9 mouse cellular contexts compared by ENCODE assay signal in the genomic region with DNA sequence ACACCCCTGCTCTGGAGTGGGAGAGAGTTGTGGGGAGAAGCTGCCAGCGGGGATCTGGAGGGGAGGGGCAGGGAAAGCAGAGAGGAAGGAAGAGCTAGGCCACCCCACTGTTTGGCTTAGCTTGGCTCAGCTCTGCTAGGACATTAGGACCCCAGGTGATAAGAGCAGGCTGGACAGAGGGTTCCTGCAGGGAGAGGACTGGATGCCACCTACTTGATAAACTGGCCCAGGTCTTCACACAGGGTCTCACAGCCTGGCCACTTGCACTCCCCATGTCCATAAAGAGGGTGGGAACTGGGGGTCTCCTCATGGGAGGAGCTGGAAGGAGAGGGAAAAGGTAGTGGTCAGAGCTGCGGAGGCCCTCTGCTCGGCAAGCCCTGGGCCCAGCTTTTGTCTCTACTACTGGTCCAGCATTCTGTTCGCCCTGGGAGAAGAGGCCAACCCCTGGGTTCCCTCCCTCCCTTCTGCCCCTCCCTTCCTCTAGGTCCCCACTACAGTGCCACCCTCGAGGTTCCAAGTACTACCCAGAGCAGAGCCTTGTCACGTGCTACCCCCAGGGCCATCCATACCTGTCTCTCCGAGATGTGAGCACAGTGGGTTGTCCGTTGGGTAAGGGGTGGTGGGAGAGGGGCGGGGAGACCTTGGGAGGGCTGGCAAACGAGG. TPM values are rescaled to one million over a fixed set of nuclear protein-coding genes. Genes with fewer than 3 reads are reported as not detected.
DNase-seq lines count a peak whose midpoint lies in the region; ATAC-seq and TF ChIP-seq lines count a peak whose summit lies in the region.
"Had no signal": no experiment of that assay in that cellular context is flagged by ENCODE, and none has a peak within 500 bp of the region (broad histone marks: within the 10 kb centered on the region; RNA-seq: fewer than 3 reads in every experiment).

No protein-coding gene starts in this region.

- peaks cover 3% of the 10 kb centered on the region; the same call in 1 of the 2 replicates for H3K27me3 ChIP-seq in kidney, embryonic 16.5 days (ENCODE audit: insufficient read depth, low read length)
- H3K27me3 ChIP-seq in embryonic facial prominence, embryonic 12.5 days, result no peaks in the 10 kb centered on the region
- H3K27me3 ChIP-seq in hindbrain, embryonic 12.5 days, result no peaks in the 10 kb centered on the region
- H3K27me3 ChIP-seq in midbrain, postnatal 0 days (ENCODE audit: insufficient read depth, low read length), result no peaks in the 10 kb centered on the region

- WGBS in kidney, embryonic 16.5 days, result 58% methylated on average over 10 of the region's 10 CpGs
- whole genome bisulfite sequencing in embryonic facial prominence, embryonic 12.5 days, result 27% methylated on average over 10 of the region's 10 CpGs
- 14% methylated on average over 9 of the region's 10 CpGs for WGBS in hindbrain, embryonic 12.5 days
- 17% methylated on average over 10 of the region's 10 CpGs for WGBS in midbrain, postnatal 0 days

- no peak overlapping the region for H3K4me2 ChIP-seq in kidney, embryonic 16.5 days (replicated peaks; ENCODE audit: low read depth, low read length)
- H3K4me2 ChIP-seq in embryonic facial prominence, embryonic 12.5 days (replicated peaks), result peak overlapping the region; percentile 27
- H3K4me2 ChIP-seq in hindbrain, embryonic 12.5 days (replicated peaks), result peak overlapping the region; percentile 55
- H3K4me2 ChIP-seq in midbrain, postnatal 0 days (ENCODE audit: low read depth, low read length, poor library complexity, severe bottlenecking), result peak overlapping the region; percentile 79

- no peak overlapping the region for H3K27ac ChIP-seq in kidney, embryonic 16.5 days (ENCODE audit: low read length)
- H3K27ac ChIP-seq in embryonic facial prominence, embryonic 12.5 days, result peak overlapping the region; percentile 78
- H3K27ac ChIP-seq in hindbrain, embryonic 12.5 days, result peak overlapping the region; percentile 84
- H3K27ac ChIP-seq in midbrain, postnatal 0 days (ENCODE audit: low read depth, low read length), result peak overlapping the region; percentile 81
- H3K27ac ChIP-seq: kidney, postnatal 0 days had no signal

- intact Hi-C loops in left cerebral cortex, postnatal 36 days (cut with DNase I), result loop anchor here (1.0 kb wide), 1 partner anchor 46 kb away; a partner anchor contains a TSS
- intact Hi-C loops in gastrocnemius, postnatal 36 days (cut with DNase I), result no loop called here

- peaks cover 24% of the 10 kb centered on the region for H3K36me3 ChIP-seq in kidney, embryonic 16.5 days (ENCODE audit: insufficient read depth, low read length)
- peaks cover 60% of the 10 kb centered on the region for H3K36me3 ChIP-seq in embryonic facial prominence, embryonic 12.5 days
- peaks cover 18% of the 10 kb centered on the region for H3K36me3 ChIP-seq in hindbrain, embryonic 12.5 days
- H3K36me3 ChIP-seq in midbrain, postnatal 0 days (ENCODE audit: insufficient read depth, low read length), result peaks cover 15% of the 10 kb centered on the region

- no peaks in the 10 kb centered on the region for H3K9me3 ChIP-seq in kidney, embryonic 16.5 days (ENCODE audit: low read length)
- no peaks in the 10 kb centered on the region for H3K9me3 ChIP-seq in embryonic facial prominence, embryonic 12.5 days
- H3K9me3 ChIP-seq in hindbrain, embryonic 12.5 days (replicated peaks), result no peaks in the 10 kb centered on the region
- H3K9me3 ChIP-seq in midbrain, postnatal 0 days (ENCODE audit: low read length), result no peaks in the 10 kb centered on the region

- H3K4me3 ChIP-seq in kidney, embryonic 16.5 days (ENCODE audit: low read length), result no peak overlapping the region
- peak overlapping the region; percentile 7; the same call in 1 of the 2 replicates for H3K4me3 ChIP-seq in embryonic facial prominence, embryonic 12.5 days
- peak overlapping the region; percentile 28 for H3K4me3 ChIP-seq in hindbrain, embryonic 12.5 days
- peak overlapping the region; percentile 54 for H3K4me3 ChIP-seq in midbrain, postnatal 0 days (ENCODE audit: low read depth, low read length)

- no peak for DNase-seq in kidney, postnatal 10 days
- no peak for DNase-seq in midbrain, postnatal 0 days (ENCODE audit: low spot score)
- DNase-seq in natural killer cell, adult 2 months (ENCODE audit: low spot score in 2 of 2), result no peak
- no peak for DNase-seq in left cerebral cortex, postnatal 36 days (ENCODE audit: low spot score in 2 of 2)
- DNase-seq in gastrocnemius, postnatal 36 days, result no peak

- peaks cover 34% of the 10 kb centered on the region for H3K4me1 ChIP-seq in kidney, embryonic 16.5 days (ENCODE audit: insufficient read depth, low read length)
- peaks cover 65% of the 10 kb centered on the region for H3K4me1 ChIP-seq in embryonic facial prominence, embryonic 12.5 days
- H3K4me1 ChIP-seq in hindbrain, embryonic 12.5 days, result peaks cover 82% of the 10 kb centered on the region
- peaks cover 9% of the 10 kb centered on the region; the same call in 1 of the 2 replicates for H3K4me1 ChIP-seq in midbrain, postnatal 0 days (ENCODE audit: insufficient read depth, low read length)

- no peak for TF ChIP-seq CTCF in midbrain, postnatal 0 days (IDR thresholded peaks at IDR 0.05)

- H3K9ac ChIP-seq in kidney, embryonic 16.5 days (replicated peaks; ENCODE audit: low read length), result no peak overlapping the region; the same call in 1 of the 2 replicates
- peak overlapping the region; percentile 8; the same call in 1 of the 2 replicates for H3K9ac ChIP-seq in embryonic facial prominence, embryonic 12.5 days
- H3K9ac ChIP-seq in hindbrain, embryonic 12.5 days, result peak overlapping the region; percentile 62
- H3K9ac ChIP-seq in midbrain, postnatal 0 days (replicated peaks; ENCODE audit: low read length, poor library complexity, severe bottlenecking), result peak overlapping the region; percentile 84

- ATAC-seq in kidney, embryonic 16.5 days (ENCODE audit: low FRiP score, low TSS enrichment), result 0 out of 2 replicates have a peak, but pooled peaks have one; percentile 24
- ATAC-seq in embryonic facial prominence, embryonic 12.5 days (ENCODE audit: insufficient number of reproducible peaks, insufficient read depth, low FRiP score, low TSS enrichment), result 0 out of 2 replicates have a peak, but pooled peaks have one; percentile 4
- ATAC-seq in hindbrain, embryonic 12.5 days (ENCODE audit: low FRiP score), result peak; percentile 2; the same call in 1 of the 2 replicates
- peak; percentile 32; the same call in 1 of the 2 replicates for ATAC-seq in midbrain, postnatal 0 days (ENCODE audit: low FRiP score)

RNA-seq across cellular contexts. Expression of a gene that starts 43.4 kb away (rescaled TPM):
- polyA plus RNA-seq in kidney, embryonic 16.5 days (2015; fragmentation: Nextera tagmentation; extraction: Ambion mirVana), result 13.9 and 14.0 TPM in 2 replicates
- 35.6 and 49.2 TPM in 2 replicates for polyA plus RNA-seq in embryonic facial prominence, embryonic 12.5 days (2016; fragmentation: Nextera tagmentation; extraction: Ambion mirVana)
- 15.0 and 20.9 TPM in 2 replicates for polyA plus RNA-seq in hindbrain, embryonic 12.5 days (2016; fragmentation: Nextera tagmentation; extraction: Ambion mirVana)
- 19.2 and 21.4 TPM in 2 replicates for total RNA-seq in midbrain, postnatal 0 days (2014; rRNA removed)
- 1.3 and 1.6 TPM in 2 replicates for polyA plus RNA-seq in midbrain, postnatal 0 days (2015; fragmentation: Nextera tagmentation; extraction: Ambion mirVana)
- total RNA-seq in left cerebral cortex, postnatal 36 days (2021), result 1 to 10 TPM in 1 of 2 experiments, under 1 TPM in 1; 0.81 to 1.1 TPM
- total RNA-seq in gastrocnemius, postnatal 36 days (2021), result under 1 TPM; 0.36 to 0.96 TPM

RNA-seq across cellular contexts. Expression of a gene that starts 46.6 kb away (rescaled TPM):
- 8.3 and 11.6 TPM in 2 replicates for polyA plus RNA-seq in kidney, embryonic 16.5 days (2015; fragmentation: Nextera tagmentation; extraction: Ambion mirVana)
- polyA plus RNA-seq in embryonic facial prominence, embryonic 12.5 days (2016; fragmentation: Nextera tagmentation; extraction: Ambion mirVana), result 51.0 and 52.4 TPM in 2 replicates
- 40.6 and 41.7 TPM in 2 replicates for polyA plus RNA-seq in hindbrain, embryonic 12.5 days (2016; fragmentation: Nextera tagmentation; extraction: Ambion mirVana)
- total RNA-seq in midbrain, postnatal 0 days (2014; rRNA removed), result 129 and 200 TPM in 2 replicates
- polyA plus RNA-seq in midbrain, postnatal 0 days (2015; fragmentation: Nextera tagmentation; extraction: Ambion mirVana), result 50.8 and 55.4 TPM in 2 replicates
- 10 to 100 TPM; 44.1 to 55.9 TPM for total RNA-seq in left cerebral cortex, postnatal 36 days (2021)
- total RNA-seq in gastrocnemius, postnatal 36 days (2021), result 1 to 10 TPM; 6.1 to 7.0 TPM
